Mouse (Mus musculus) liver, embryonic 16.5 days (tissue): Measurements from ENCODE around the gene Fggy. TPM values are rescaled to one million over a fixed set of nuclear protein-coding genes. Genes with fewer than 3 reads are reported as not detected.

ENCODE experiments used
- ATAC-seq: fragments of 200-750 bp; cut with Nextera tagmentation; 2 replicates; pipeline ENCODE4 v1.8.0; 2017; ENCODE audit warnings: low read depth, mild to moderate bottlenecking, moderate number of reproducible peaks, moderate library complexity
- H3K27ac ChIP-seq: fragments of 300-500 bp; sonication (generic); 2 replicates; pipeline ENCODE4 v1.5.1; 2014; ENCODE audit warnings: mild to moderate bottlenecking, low read length
- H3K27me3 ChIP-seq: fragments of 300-500 bp; sonication (generic); 2 replicates; pipeline ENCODE4 v1.6.1; 2014; ENCODE audit warnings: low read depth, low read length, mixed read lengths; ENCODE audit not compliant: control insufficient read depth, insufficient read depth
- H3K36me3 ChIP-seq: fragments of 300-500 bp; sonication (generic); 2 replicates; pipeline ENCODE4 v1.6.1; 2014; ENCODE audit warnings: mild to moderate bottlenecking; ENCODE audit not compliant: control insufficient read depth, insufficient read depth
- H3K4me1 ChIP-seq: fragments of 300-500 bp; sonication (generic); 2 replicates; pipeline ENCODE4 v1.6.1; 2014; ENCODE audit warnings: low read depth, low read length, mixed read lengths; ENCODE audit not compliant: control insufficient read depth
- H3K4me2 ChIP-seq: fragments of 300-500 bp; sonication (generic); 2 replicates; pipeline ENCODE4 v1.6.1; 2014; ENCODE audit warnings: low read depth, low read length, mixed read lengths
- H3K4me3 ChIP-seq: fragments of 300-500 bp; sonication (generic); 2 replicates; pipeline ENCODE4 v1.5.1; 2014; ENCODE audit warnings: low read depth, mild to moderate bottlenecking, low read length
- H3K9ac ChIP-seq: fragments of 300-500 bp; sonication (generic); 2 replicates; pipeline ENCODE4 v1.6.1; 2014; ENCODE audit warnings: low read depth, low read length
- H3K9me3 ChIP-seq: fragments of 300-500 bp; sonication (generic); replicated peaks from 2 replicates; pipeline ENCODE4 v1.6.1; 2016; ENCODE audit warnings: low read length; ENCODE audit not compliant: control insufficient read depth
- WGBS: fragments of 180-500 bp; shearing (Covaris S2); extraction: QIAGEN DNeasy Blood & Tissue Kit; methylation state at CpG from one replicate; pipeline ENCODE4 v1.1.7; 2014; ENCODE audit not compliant: insufficient replicate concordance; 5-methylcytosine and 5-hydroxymethylcytosine counted together
- polyA plus RNA-seq: library from polyadenylated mRNA; unstranded; fragments of >200 nt; fragmentation: Nextera tagmentation; extraction: Ambion mirVana; gene quantifications from 2 replicates; pipeline ENCODE4 v1.2.1, GENCODE M21; 2015

Gene Fggy
- polyA plus RNA-seq, 1 experiment from 2014 or later: 45.3 TPM

DNA sequence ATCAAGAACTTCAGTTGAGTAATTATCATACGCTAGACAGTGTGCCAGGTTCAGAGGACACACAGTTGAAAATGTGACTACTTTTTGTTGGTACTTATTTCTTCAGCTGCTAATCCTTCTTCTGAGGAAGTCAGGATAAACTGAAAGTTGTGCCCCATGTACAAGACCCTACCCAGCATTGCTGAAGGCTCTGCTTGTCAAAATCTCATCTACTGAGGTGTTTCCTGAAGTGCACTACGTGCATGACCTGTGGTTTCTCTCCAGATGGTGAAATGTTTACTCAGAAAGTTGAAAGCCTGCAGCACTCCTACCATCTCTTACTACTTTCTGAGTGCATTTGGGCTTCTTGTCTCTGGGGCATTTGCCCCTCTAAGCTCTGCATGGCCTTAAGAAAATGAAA, 208.1 kb downstream of the Fggy start:
- Histone ChIP-seq H3K4me3 (no peak overlapping the region), H3K27ac (no peak overlapping the region), H3K4me1 (no peaks in the 10 kb centered on the region), H3K9ac (no peak overlapping the region), H3K4me2 (no peak overlapping the region), H3K27me3 (no peaks in the 10 kb centered on the region), H3K36me3 (no peaks in the 10 kb centered on the region), H3K9me3 (no peaks in the 10 kb centered on the region)
- no peak for ATAC-seq
- WGBS: 35% methylated on average over 2 of the region's 2 CpGs

DNA sequence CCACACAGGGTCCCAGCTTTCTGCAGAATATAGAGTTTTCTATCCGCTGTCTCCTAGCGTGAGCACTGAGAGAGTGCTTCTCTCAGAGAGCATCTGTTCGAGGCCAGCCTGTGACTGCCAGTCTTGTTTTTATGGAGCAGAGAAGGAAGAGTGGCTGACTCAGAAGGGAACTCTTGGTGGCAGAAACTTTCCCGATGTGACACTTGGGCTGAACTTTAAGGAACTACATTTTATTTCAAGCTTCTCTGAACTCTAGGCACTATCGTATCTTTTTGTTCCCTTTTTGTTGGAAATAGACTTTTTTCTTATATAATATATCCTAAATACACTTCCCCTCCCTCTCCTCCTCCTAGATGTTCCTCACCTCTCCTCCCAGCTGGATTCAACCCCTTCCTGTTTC, 213.2 kb downstream of the Fggy start:
- H3K9me3 ChIP-seq: no peaks in the 10 kb centered on the region
- no peak overlapping the region for H3K4me2 ChIP-seq
- H3K4me1 ChIP-seq: no peaks in the 10 kb centered on the region
- no peak overlapping the region for H3K27ac ChIP-seq
- no peak for ATAC-seq
- H3K4me3 ChIP-seq: no peak overlapping the region
- 48% methylated on average over 5 of the region's 5 CpGs for WGBS
- no peaks in the 10 kb centered on the region for H3K27me3 ChIP-seq
- H3K36me3 ChIP-seq: no peaks in the 10 kb centered on the region
- H3K9ac ChIP-seq: no peak overlapping the region

GRCm38 (mm10) chr4:95771542-95771941, 214.2 kb downstream of the Fggy start:
- Histone ChIP-seq H3K9ac (no peak overlapping the region), H3K4me2 (no peak overlapping the region), H3K4me1 (no peaks in the 10 kb centered on the region), H3K27me3 (no peaks in the 10 kb centered on the region), H3K9me3 (no peaks in the 10 kb centered on the region), H3K27ac (no peak overlapping the region), H3K36me3 (no peaks in the 10 kb centered on the region), H3K4me3 (no peak overlapping the region)
- WGBS: 57% methylated on average over 3 of the region's 3 CpGs
- ATAC-seq: no peak

DNA sequence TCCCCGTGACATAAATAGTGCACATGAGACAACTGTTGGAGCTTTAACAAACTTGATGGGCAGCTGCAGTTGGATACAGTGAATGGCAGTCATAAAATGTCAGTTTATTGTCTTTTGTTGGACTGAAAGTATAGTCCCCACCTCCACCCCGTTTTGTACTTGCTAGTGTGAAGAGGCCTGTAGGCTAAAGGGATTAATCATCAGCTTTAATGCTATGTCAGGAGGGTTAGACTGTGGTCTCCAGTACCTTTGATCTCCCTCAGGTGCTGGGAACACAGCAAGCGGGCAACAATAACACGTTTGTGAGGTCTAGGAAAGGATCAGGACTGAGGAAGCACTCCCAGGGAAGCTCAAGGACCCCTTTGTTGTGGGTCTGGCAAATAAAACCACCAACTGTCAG, 214.6 kb downstream of the Fggy start:
- no peak overlapping the region for H3K27ac ChIP-seq
- WGBS: 50% methylated on average over 4 of the region's 4 CpGs
- 0 out of 2 replicates have a peak, but pooled peaks have one; percentile 11 for ATAC-seq

GRCm38 (mm10) chr4:95772663-95773062, 215.4 kb downstream of the Fggy start:
- H3K9ac ChIP-seq: no peak overlapping the region

More for the DNA sequence above, 214.6 kb downstream of the Fggy start:
- Histone ChIP-seq H3K27me3 (no peaks in the 10 kb centered on the region), H3K4me3 (no peak overlapping the region), H3K36me3 (no peaks in the 10 kb centered on the region), H3K4me1 (no peaks in the 10 kb centered on the region), H3K9ac (no peak overlapping the region), H3K4me2 (no peak overlapping the region), H3K9me3 (no peaks in the 10 kb centered on the region)

GRCm38 (mm10) chr4:95775574-95775973, 218.3 kb downstream of the Fggy start:
- Histone ChIP-seq H3K4me3 (no peak overlapping the region), H3K4me1 (no peaks in the 10 kb centered on the region), H3K27ac (no peak overlapping the region), H3K4me2 (no peak overlapping the region), H3K27me3 (no peaks in the 10 kb centered on the region), H3K36me3 (no peaks in the 10 kb centered on the region), H3K9me3 (no peaks in the 10 kb centered on the region), H3K9ac (no peak overlapping the region)
- ATAC-seq: no peak
- WGBS: 39% methylated on average over 3 of the region's 3 CpGs

More at GRCm38 (mm10) chr4:95772663-95773062, 215.4 kb downstream of the Fggy start:
- Histone ChIP-seq H3K27me3 (no peaks in the 10 kb centered on the region), H3K9me3 (no peaks in the 10 kb centered on the region), H3K36me3 (no peaks in the 10 kb centered on the region), H3K4me3 (no peak overlapping the region), H3K4me1 (no peaks in the 10 kb centered on the region), H3K27ac (no peak overlapping the region), H3K4me2 (no peak overlapping the region)
- ATAC-seq: peak; percentile 54
- 59% methylated on average over 3 of the region's 3 CpGs for WGBS

- Histone ChIP-seq H3K4me2 (no peak overlapping the region), H3K4me3 (no peak overlapping the region), H3K27me3 (no peaks in the 10 kb centered on the region), H3K9ac (no peak overlapping the region), H3K4me1 (no peaks in the 10 kb centered on the region), H3K27ac (no peak overlapping the region), H3K9me3 (no peaks in the 10 kb centered on the region), H3K36me3 (no peaks in the 10 kb centered on the region)
- WGBS: 47% methylated on average over 2 of the region's 2 CpGs
- no peak for ATAC-seq
Observed at GRCm38 (mm10) chr4:95777839-95778238, 220.5 kb downstream of the Fggy start.

DNA sequence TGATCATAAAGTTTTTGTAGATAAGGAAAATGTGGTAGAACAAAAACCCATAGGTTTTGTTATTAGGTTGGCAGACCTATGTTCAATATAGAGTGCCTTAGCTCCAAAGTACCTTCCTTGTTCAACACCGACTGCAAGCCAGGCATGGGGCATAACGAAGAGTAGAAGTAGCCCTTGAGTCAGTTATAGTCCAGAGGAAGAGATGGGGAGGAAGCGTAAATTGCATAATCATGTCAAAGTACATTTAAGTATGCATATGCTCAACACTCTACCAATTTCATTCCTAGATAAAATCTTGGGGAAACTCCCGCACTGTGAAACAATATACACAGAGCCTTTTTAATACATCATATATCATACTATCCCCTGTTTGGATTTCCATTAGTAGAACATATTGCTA, 221.2 kb downstream of the Fggy start:
- H3K4me3 ChIP-seq: no peak overlapping the region
- no peak for ATAC-seq
- 41% methylated on average over 4 of the region's 4 CpGs for WGBS

DNA sequence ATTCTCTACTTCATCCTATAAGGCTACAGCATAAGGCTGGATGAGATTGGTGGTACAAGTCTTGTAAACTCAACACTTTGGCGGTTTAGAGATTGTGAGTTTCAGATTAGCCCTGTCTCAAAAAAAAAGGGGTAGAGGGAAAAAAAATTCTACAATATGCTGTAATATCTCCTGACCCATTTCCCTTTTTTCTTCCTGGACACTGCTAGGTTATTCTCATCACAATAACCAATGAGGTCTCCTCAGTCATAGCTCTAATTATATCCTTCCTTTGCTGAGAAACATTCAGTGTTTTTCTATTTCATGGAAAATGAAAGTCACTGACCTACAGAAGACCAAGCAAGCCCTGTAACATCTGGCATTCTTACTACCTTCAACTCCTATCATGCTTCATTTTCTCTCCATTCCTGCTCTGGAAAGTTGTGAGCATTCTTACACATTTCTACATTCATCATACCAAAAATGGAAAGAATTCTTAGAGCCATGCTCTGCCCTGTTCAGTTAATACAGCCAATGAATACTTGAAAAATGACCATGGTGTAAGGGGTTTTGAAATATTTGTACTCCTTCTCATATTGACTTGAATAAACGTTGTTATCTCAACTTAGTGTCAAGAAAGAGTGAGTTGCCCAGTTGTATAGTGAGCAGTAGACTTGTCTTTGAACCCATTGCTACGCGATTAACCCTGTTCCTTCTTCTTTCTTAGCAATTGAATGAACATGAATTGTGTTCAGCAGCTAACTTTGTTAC, 227.0 kb downstream of the Fggy start:
- Histone ChIP-seq H3K36me3 (no peaks in the 10 kb centered on the region), H3K9me3 (no peaks in the 10 kb centered on the region), H3K9ac (no peak overlapping the region), H3K27me3 (no peaks in the 10 kb centered on the region), H3K4me2 (no peak overlapping the region), H3K4me1 (no peaks in the 10 kb centered on the region), H3K27ac (no peak overlapping the region), H3K4me3 (no peak overlapping the region)
- 69% methylated on average over 4 of the region's 4 CpGs for WGBS
- no peak for ATAC-seq

More for the DNA sequence above, 221.2 kb downstream of the Fggy start:
- Histone ChIP-seq H3K9ac (no peak overlapping the region), H3K4me2 (no peak overlapping the region), H3K4me1 (no peaks in the 10 kb centered on the region), H3K27me3 (no peaks in the 10 kb centered on the region), H3K9me3 (no peaks in the 10 kb centered on the region), H3K27ac (no peak overlapping the region), H3K36me3 (no peaks in the 10 kb centered on the region)
